Mouse (Mus musculus) heart, embryonic 15.5 days (tissue): ENCODE measurements at regions not wholly inside any gene's neighbourhood (a gene's known extent, or its start where the extent isn't known, plus 50 kb on each side); places are given as distances from the start of the nearest gene placed in this dataset.

Experiments used
- ATAC-seq: fragments of 200-750 bp; cut with Nextera tagmentation; replicated peaks from 2 replicates; pipeline ENCODE4 v1.8.0; 2017; ENCODE audit warnings: low read depth, moderate TSS enrichment; ENCODE audit not compliant: insufficient number of reproducible peaks, insufficient read depth, low FRiP score
- H3K27ac ChIP-seq: fragments of 300-500 bp; sonication (generic); 2 replicates; pipeline ENCODE4 v1.5.1; 2015; ENCODE audit warnings: mild to moderate bottlenecking, inconsistent platforms
- H3K27me3 ChIP-seq: fragments of 300-500 bp; sonication (generic); 2 replicates; pipeline ENCODE4 v1.6.1; 2015; ENCODE audit warnings: inconsistent platforms
- H3K36me3 ChIP-seq: fragments of 300-500 bp; sonication (generic); 2 replicates; pipeline ENCODE4 v1.6.1; 2015; ENCODE audit warnings: mild to moderate bottlenecking, inconsistent platforms
- H3K4me1 ChIP-seq: fragments of 300-500 bp; sonication (generic); replicated peaks from 2 replicates; pipeline ENCODE4 v1.6.1; 2015; ENCODE audit warnings: inconsistent platforms
- H3K4me2 ChIP-seq: fragments of 300-500 bp; sonication (generic); 2 replicates; pipeline ENCODE4 v1.6.1; 2015; ENCODE audit warnings: inconsistent platforms, mild to moderate bottlenecking, moderate library complexity
- H3K4me3 ChIP-seq: fragments of 300-500 bp; sonication (generic); 2 replicates; pipeline ENCODE4 v1.5.1; 2015; ENCODE audit warnings: mild to moderate bottlenecking, inconsistent platforms
- H3K9ac ChIP-seq: fragments of 300-500 bp; sonication (generic); 2 replicates; pipeline ENCODE4 v1.6.1; 2015; ENCODE audit warnings: mild to moderate bottlenecking, inconsistent platforms
- H3K9me3 ChIP-seq: fragments of 300-500 bp; sonication (generic); replicated peaks from 2 replicates; pipeline ENCODE4 v1.6.1; 2016; ENCODE audit warnings: inconsistent platforms
- whole genome bisulfite sequencing: fragments of 180-500 bp; shearing (Covaris S2); methylation state at CpG from one replicate; pipeline ENCODE4 v1.1.7; 2015; ENCODE audit warnings: mixed read lengths; 5-methylcytosine and 5-hydroxymethylcytosine counted together

- Histone ChIP-seq H3K27ac (no peak overlapping the region), H3K36me3 (no peaks in the 10 kb centered on the region), H3K9me3 (0 out of 2 replicates have a peak, but pooled peaks cover 2% of the 10 kb centered on the region), H3K27me3 (no peaks in the 10 kb centered on the region), H3K4me3 (no peak overlapping the region), H3K4me1 (no peaks in the 10 kb centered on the region), H3K9ac (no peak overlapping the region), H3K4me2 (no peak overlapping the region)
- ATAC-seq, result no peak
- WGBS, result 82% methylated on average over 2 of the region's 2 CpGs
Observed at GRCm38 (mm10) chr14:9492228-9492627, 826.2 kb upstream of the 4930452B06Rik start.

- Histone ChIP-seq H3K9me3 (0 out of 2 replicates have a peak, but pooled peaks cover 2% of the 10 kb centered on the region), H3K4me1 (no peaks in the 10 kb centered on the region), H3K27ac (no peak overlapping the region), H3K4me3 (no peak overlapping the region), H3K9ac (no peak overlapping the region), H3K36me3 (no peaks in the 10 kb centered on the region), H3K27me3 (no peaks in the 10 kb centered on the region), H3K4me2 (no peak overlapping the region)
- ATAC-seq, result no peak
- WGBS, result 67% methylated on average over 1 of the region's 1 CpGs
Observed at GRCm38 (mm10) chr14:9488585-9488984, 822.5 kb upstream of the 4930452B06Rik start.

- H3K4me2 ChIP-seq, result no peak overlapping the region
- H3K9ac ChIP-seq, result no peak overlapping the region
- no peak for ATAC-seq
- no peaks in the 10 kb centered on the region for H3K36me3 ChIP-seq
- H3K4me3 ChIP-seq, result no peak overlapping the region
- H3K27me3 ChIP-seq, result no peaks in the 10 kb centered on the region
- no peaks in the 10 kb centered on the region for H3K9me3 ChIP-seq
- H3K27ac ChIP-seq, result no peak overlapping the region
- no peaks in the 10 kb centered on the region for H3K4me1 ChIP-seq
Observed at GRCm38 (mm10) chr14:9478981-9479380, 812.9 kb upstream of the 4930452B06Rik start.

GRCm38 (mm10) chr14:9475169-9475568, 809.1 kb upstream of the 4930452B06Rik start:
- Histone ChIP-seq H3K4me2 (no peak overlapping the region), H3K27me3 (no peaks in the 10 kb centered on the region), H3K9me3 (no peaks in the 10 kb centered on the region), H3K27ac (no peak overlapping the region), H3K4me1 (no peaks in the 10 kb centered on the region), H3K4me3 (no peak overlapping the region), H3K36me3 (no peaks in the 10 kb centered on the region), H3K9ac (no peak overlapping the region)
- WGBS, result 74% methylated on average over 7 of the region's 7 CpGs
- ATAC-seq, result no peak

GRCm38 (mm10) chr14:9469686-9470085, 803.6 kb upstream of the 4930452B06Rik start:
- Histone ChIP-seq H3K9ac (no peak overlapping the region), H3K36me3 (no peaks in the 10 kb centered on the region), H3K4me3 (no peak overlapping the region), H3K4me1 (no peaks in the 10 kb centered on the region), H3K4me2 (no peak overlapping the region), H3K27me3 (no peaks in the 10 kb centered on the region), H3K27ac (no peak overlapping the region), H3K9me3 (no peaks in the 10 kb centered on the region)
- no peak for ATAC-seq

GRCm38 (mm10) chr14:9468654-9469053, 802.6 kb upstream of the 4930452B06Rik start:
- no peak for ATAC-seq
- Histone ChIP-seq H3K27me3 (no peaks in the 10 kb centered on the region), H3K27ac (no peak overlapping the region), H3K36me3 (no peaks in the 10 kb centered on the region), H3K9ac (no peak overlapping the region), H3K9me3 (no peaks in the 10 kb centered on the region), H3K4me1 (no peaks in the 10 kb centered on the region), H3K4me2 (no peak overlapping the region), H3K4me3 (no peak overlapping the region)
- WGBS, result 81% methylated on average over 3 of the region's 3 CpGs

- no peak overlapping the region for H3K4me2 ChIP-seq
- WGBS, result 46% methylated on average over 7 of the region's 7 CpGs
- H3K36me3 ChIP-seq, result no peaks in the 10 kb centered on the region
- no peak overlapping the region for H3K4me3 ChIP-seq
- no peaks in the 10 kb centered on the region for H3K4me1 ChIP-seq
- no peaks in the 10 kb centered on the region for H3K27me3 ChIP-seq
- H3K27ac ChIP-seq, result no peak overlapping the region
- no peak overlapping the region for H3K9ac ChIP-seq
- H3K9me3 ChIP-seq, result no peaks in the 10 kb centered on the region
- no peak for ATAC-seq
Observed at GRCm38 (mm10) chr14:9467690-9468458, 801.8 kb upstream of the 4930452B06Rik start.

GRCm38 (mm10) chr14:9460006-9460405, 794.0 kb upstream of the 4930452B06Rik start:
- H3K27ac ChIP-seq, result no peak overlapping the region
- no peaks in the 10 kb centered on the region for H3K4me1 ChIP-seq
- no peaks in the 10 kb centered on the region for H3K9me3 ChIP-seq
- WGBS, result 82% methylated on average over 3 of the region's 3 CpGs
- H3K9ac ChIP-seq, result no peak overlapping the region
- no peaks in the 10 kb centered on the region for H3K36me3 ChIP-seq
- no peaks in the 10 kb centered on the region for H3K27me3 ChIP-seq
- ATAC-seq, result no peak
- H3K4me3 ChIP-seq, result no peak overlapping the region
- no peak overlapping the region for H3K4me2 ChIP-seq

- H3K9ac ChIP-seq, result no peak overlapping the region
- H3K4me1 ChIP-seq, result no peaks in the 10 kb centered on the region
- 45% methylated on average over 2 of the region's 2 CpGs for WGBS
- no peak overlapping the region for H3K27ac ChIP-seq
- H3K27me3 ChIP-seq, result no peaks in the 10 kb centered on the region
- H3K4me3 ChIP-seq, result no peak overlapping the region
- no peak for ATAC-seq
- H3K9me3 ChIP-seq, result no peaks in the 10 kb centered on the region
- no peak overlapping the region for H3K4me2 ChIP-seq
- no peaks in the 10 kb centered on the region for H3K36me3 ChIP-seq
Observed at GRCm38 (mm10) chr14:9458856-9459255, 792.8 kb upstream of the 4930452B06Rik start.

- ATAC-seq, result no peak
- no peaks in the 10 kb centered on the region for H3K4me1 ChIP-seq
Observed at GRCm38 (mm10) chr14:9457801-9458495, 791.9 kb upstream of the 4930452B06Rik start.

GRCm38 (mm10) chr14:9455986-9456385, 789.9 kb upstream of the 4930452B06Rik start:
- Histone ChIP-seq H3K36me3 (no peaks in the 10 kb centered on the region), H3K27me3 (no peaks in the 10 kb centered on the region), H3K9ac (no peak overlapping the region), H3K27ac (no peak overlapping the region), H3K4me3 (no peak overlapping the region), H3K9me3 (no peaks in the 10 kb centered on the region), H3K4me1 (no peaks in the 10 kb centered on the region), H3K4me2 (no peak overlapping the region)
- 65% methylated on average over 5 of the region's 5 CpGs for WGBS
- no peak for ATAC-seq

More at GRCm38 (mm10) chr14:9457801-9458495, 791.9 kb upstream of the 4930452B06Rik start:
- no peaks in the 10 kb centered on the region for H3K9me3 ChIP-seq
- no peak overlapping the region for H3K9ac ChIP-seq
- H3K27ac ChIP-seq, result no peak overlapping the region
- H3K27me3 ChIP-seq, result no peaks in the 10 kb centered on the region
- H3K4me2 ChIP-seq, result no peak overlapping the region
- no peaks in the 10 kb centered on the region for H3K36me3 ChIP-seq
- H3K4me3 ChIP-seq, result no peak overlapping the region

GRCm38 (mm10) chr14:9449942-9450341, 783.9 kb upstream of the 4930452B06Rik start:
- Histone ChIP-seq H3K27me3 (no peaks in the 10 kb centered on the region), H3K36me3 (no peaks in the 10 kb centered on the region), H3K9me3 (no peaks in the 10 kb centered on the region), H3K4me2 (no peak overlapping the region), H3K27ac (no peak overlapping the region), H3K4me3 (no peak overlapping the region), H3K9ac (no peak overlapping the region), H3K4me1 (0 out of 2 replicates have a peak, but pooled peaks cover 2% of the 10 kb centered on the region)
- peak; percentile 35; the same call in 1 of the 2 replicates for ATAC-seq
- 19% methylated on average over 3 of the region's 3 CpGs for WGBS
